Mouse (Mus musculus) kidney, postnatal 4 days (tissue): ENCODE measurements around the gene Cuedc1.
"Not testable (repeated sequence)": the region's sequence is repeated elsewhere in the genome, so short reads cannot be mapped to it uniquely, and the experiment has no call there.

ENCODE experiments used
- DNase-seq, 2 experiments: peaks; one replicate each; pipeline ENCODE4 v3.0.0; 2021; ENCODE audit warnings: mixed read lengths in 2 of 2

Cuedc1 gene

GRCm38 (mm10) chr11:88172601-88173325, 74.9 kb downstream of the Cuedc1 start:
- peak; percentile 73 to 84 for DNase-seq

GRCm38 (mm10) chr11:88173386-88174025, 75.6 kb downstream of the Cuedc1 start:
- no peak for DNase-seq

DNA sequence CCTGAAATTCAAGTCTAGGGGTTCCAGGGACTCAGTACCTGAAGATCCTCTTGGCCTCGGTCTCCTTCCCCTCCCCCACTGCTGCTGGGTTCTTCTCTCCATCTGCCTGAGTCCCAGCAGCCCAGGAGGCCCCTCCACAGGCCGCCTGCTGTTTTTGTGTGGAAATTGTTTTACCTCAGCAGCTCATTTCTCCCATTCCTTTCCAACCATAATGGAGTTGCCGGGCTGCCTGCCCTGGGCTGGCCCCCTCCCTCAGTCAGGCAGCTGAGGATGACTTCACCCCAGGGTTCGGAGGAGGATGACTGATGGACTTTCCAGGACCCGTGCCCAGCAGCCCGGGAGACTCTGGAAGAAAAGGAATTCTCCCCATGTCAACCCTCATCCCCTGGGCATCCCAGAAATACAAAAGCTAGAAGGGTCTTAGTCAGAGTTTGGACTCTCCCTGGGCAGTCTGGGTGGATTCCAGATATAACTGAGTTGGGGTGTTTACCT, 82.7 kb downstream of the Cuedc1 start:
- DNase-seq = peak in 1 of 2 experiments; percentile 58

- peak; percentile 85 to 92 for DNase-seq
Measured at GRCm38 (mm10) chr11:88180959-88181619, 83.2 kb downstream of the Cuedc1 start.

DNA sequence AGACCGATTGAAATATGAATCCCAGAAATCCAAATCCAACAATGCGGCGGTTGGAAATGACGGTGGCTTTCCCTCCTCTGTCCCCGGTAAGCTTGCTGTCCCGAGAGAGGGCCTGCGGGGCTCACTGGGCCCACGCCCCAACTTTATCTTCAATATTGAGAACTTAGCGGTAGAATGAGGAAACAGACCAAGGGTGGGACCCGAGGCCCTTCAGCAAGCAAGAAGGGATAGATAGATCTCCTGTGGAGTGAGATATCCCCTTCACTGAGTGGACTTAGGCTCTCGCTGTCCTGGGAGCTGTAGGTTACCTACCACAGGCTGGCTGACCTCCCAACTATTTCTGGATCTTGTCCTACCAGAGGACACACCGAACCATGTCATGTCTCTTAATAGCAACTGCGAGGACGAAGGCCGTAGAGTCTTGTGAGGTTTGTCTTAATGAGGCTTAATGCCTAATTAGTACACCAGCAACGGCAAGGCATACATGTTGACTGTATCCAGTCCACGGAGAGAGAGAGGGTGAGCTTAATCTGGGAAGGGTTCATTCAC, 86.8 kb downstream of the Cuedc1 start:
- DNase-seq = no peak

DNA sequence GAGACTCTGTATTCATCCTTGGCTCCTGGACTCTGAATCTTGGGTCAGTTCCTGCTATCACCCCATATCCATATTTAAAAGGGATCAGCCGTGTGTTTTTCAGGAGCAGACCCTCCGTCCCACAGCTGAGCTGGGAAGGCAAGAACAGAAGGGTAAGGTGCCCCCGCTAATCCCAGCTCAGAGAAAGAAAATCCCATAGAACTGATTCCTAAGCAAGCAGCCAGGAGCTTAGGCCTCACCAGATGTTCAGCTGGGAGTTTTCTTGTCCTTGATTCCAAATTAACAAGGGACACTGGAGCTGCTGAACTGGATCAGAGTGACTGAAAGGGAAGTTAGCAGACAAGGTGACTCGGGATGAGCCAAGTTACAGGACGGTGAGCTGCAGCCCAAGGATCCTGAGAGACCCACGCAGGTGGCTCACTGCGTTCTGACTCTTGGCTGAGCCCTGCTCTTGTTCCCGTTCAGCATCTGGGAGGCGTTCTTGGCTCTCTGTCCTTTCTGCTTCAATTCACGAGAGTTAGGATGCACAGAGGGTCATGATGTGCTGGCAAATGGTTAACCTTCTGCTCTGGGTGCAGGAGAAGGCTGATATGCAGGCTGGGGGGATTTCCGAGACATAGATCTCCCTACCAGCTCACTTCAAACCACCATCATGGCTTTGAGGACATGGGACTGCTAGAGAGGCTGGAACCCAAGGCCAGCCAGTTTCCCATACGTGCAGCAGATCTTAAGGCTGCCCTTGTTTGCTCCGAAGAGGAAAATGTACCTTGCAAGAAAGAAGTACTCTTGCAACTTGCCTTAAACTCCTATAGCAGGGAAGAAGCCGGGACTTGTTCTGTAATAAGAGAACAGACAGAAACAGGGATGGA, 88.5 kb downstream of the Cuedc1 start:
- DNase-seq = no peak

DNA sequence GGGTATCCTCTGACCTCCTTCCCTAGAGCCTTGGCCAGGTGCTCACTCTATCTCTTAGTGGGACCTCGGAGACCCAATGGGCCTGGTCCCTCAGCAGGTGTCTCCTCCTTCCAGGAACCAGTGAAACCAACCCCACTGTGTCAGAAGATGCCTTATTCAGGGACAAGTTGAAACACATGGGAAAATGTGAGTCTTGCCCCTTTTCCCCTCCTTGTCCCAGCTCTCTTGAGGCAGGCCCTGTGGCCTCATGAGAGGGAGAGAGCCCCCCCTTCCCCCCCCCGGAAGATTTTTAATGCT, 89.0 kb downstream of the Cuedc1 start:
- DNase-seq = no peak

GRCm38 (mm10) chr11:88187417-88188133, 89.7 kb downstream of the Cuedc1 start:
- DNase-seq = peak; percentile 86 to 93

DNA sequence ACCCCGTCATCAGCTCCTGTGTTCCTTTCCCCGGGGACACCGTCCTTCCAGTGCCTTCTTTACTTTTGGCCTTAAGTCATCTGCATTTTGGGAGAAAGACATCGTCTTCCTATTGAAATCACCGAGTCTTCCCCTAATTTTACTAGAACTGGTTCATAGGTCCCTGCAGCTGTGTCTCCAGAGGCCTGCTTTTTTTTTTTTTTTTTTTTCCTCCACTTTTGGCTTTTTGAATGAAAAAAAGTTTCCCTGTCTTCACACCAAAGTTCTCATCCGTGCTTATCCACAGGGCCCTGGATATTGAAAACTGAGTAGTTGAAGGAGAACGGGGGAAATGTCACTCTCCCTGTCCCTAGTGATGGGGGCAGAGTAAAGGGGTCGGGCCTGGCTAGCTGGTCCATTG, 90.4 kb downstream of the Cuedc1 start:
- no peak for DNase-seq

- DNase-seq = no peak
Measured at GRCm38 (mm10) chr11:88188635-88189034, 90.8 kb downstream of the Cuedc1 start.

DNA sequence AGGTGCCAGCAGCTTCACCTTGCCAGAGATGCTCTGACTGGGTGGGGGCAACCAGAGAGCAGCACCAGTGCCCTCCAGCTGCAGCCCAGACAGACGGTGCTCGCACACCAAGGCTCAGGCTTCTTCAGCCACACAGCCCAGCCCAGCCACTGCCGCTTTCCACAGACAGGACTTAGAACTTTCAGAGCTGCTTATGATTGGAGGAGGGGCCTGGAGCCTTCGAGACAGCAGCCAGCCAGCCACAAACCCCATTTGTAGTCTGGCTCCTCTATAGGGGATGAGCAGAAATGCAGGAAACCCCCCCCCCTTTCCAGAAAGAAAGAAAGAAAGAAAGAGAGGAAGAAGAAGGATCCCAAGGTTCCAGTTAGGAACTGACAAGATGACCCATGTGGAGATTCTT, 94.7 kb downstream of the Cuedc1 start:
- peak; percentile 62 to 78 for DNase-seq

- no peak for DNase-seq
Measured at GRCm38 (mm10) chr11:88193098-88193823, 95.4 kb downstream of the Cuedc1 start.

DNA sequence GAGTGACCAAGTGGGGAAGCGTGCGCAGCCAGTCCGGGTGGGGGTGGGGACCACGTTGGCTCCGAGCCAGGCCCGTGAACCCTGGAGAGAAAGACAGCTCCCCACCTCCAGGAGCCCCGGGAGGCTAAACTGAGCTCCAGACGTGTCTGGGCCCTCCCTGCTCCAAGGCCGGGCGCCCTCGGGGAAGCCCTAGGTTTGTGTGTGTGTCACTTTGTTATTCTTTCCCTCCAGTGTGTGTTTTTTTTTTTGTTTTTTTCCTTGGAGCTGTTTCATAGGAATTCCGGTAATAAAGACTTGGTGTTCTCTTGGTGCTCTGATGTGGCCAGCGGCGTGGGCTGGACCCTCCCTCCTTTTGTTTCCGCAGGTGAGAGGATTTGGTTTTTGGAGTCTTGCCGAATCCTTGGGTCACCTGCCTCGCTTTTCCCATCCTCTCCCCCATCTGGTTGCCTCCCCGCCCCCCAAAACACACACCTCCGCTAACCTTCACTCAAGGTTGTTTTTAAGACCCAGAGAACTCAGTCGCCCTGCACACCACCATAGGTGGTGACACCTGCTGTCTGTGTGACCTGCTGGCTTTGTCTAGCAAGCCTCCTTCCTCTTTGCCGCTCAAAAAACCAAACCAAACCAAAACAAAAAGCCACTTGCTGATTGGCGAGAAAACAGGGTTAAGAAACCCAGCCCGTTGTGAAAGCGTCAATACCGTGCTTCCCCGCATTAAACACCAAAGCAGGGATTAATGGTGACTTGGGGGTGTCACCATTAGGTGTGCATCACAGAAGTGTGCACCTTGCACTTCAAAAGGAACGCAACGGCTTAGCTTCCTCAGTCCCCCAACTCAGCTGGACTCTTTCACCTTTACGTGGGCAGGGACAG, 96.2 kb downstream of the Cuedc1 start:
- DNase-seq = peak; percentile 66 to 73

GRCm38 (mm10) chr11:88195699-88196098, 97.8 kb downstream of the Cuedc1 start:
- DNase-seq = not testable (repeated sequence)

DNA sequence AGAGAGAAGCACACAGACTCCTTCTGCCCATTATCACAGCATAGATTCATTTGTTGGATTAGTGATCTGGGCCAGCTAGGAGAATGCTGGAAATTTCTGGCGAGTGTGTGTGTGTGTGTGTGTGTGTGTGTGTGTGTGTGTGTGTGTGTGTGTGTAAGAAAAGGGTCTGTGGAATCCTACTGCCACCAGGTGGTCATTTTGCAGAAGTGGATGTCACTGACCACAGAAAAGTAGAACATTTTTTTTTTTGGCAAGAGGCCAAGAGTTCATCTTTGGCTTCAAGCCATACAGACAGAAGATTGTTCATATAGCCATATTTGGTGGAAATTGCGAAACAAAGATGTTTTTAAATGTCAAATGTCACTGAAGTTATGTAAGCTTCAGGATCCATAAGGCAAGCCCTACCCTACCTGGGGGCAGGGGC, 99.3 kb downstream of the Cuedc1 start:
- peak; percentile 71 to 82 for DNase-seq

GRCm38 (mm10) chr11:88198223-88198622, 100.4 kb downstream of the Cuedc1 start:
- no peak for DNase-seq

GRCm38 (mm10) chr11:88201172-88201571, 103.3 kb downstream of the Cuedc1 start:
- DNase-seq = no peak

DNA sequence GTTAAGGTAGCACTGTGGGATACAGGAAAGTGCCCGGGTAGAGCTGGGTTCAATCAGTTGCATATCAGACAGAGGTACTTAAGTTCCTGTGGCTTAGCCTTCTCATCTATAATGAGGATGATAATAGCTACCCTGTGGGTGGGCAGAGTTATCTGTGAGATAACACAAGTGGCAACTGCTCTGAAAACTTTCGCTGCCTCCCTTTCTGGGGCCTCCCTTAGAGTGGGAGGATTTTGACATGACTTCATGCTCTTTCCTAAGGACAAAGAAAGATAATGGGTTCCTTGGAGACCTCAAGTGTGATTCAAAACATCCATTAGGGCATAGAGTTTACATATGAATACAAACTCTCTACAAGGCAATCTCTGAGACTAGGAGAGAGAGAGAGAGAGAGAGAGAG, 104.2 kb downstream of the Cuedc1 start:
- DNase-seq = no peak

GRCm38 (mm10) chr11:88203712-88204532, 106.1 kb downstream of the Cuedc1 start, which contains the start of gene Mrps23:
Mrps23 (plus strand) TSS chr11:88204388.
- peak; percentile 93 to 96 for DNase-seq
